Mouse (Mus musculus) MEL-GATA-1-ER (cell line): ENCODE results near the gene Nol11.

ENCODE experiments used
- DNase-seq: peaks from one replicate; pipeline ENCODE4 v3.0.0-alpha.2; 2012; ENCODE audit warnings: low read depth; ENCODE audit errors: extremely low read depth

The Nol11 gene

DNA sequence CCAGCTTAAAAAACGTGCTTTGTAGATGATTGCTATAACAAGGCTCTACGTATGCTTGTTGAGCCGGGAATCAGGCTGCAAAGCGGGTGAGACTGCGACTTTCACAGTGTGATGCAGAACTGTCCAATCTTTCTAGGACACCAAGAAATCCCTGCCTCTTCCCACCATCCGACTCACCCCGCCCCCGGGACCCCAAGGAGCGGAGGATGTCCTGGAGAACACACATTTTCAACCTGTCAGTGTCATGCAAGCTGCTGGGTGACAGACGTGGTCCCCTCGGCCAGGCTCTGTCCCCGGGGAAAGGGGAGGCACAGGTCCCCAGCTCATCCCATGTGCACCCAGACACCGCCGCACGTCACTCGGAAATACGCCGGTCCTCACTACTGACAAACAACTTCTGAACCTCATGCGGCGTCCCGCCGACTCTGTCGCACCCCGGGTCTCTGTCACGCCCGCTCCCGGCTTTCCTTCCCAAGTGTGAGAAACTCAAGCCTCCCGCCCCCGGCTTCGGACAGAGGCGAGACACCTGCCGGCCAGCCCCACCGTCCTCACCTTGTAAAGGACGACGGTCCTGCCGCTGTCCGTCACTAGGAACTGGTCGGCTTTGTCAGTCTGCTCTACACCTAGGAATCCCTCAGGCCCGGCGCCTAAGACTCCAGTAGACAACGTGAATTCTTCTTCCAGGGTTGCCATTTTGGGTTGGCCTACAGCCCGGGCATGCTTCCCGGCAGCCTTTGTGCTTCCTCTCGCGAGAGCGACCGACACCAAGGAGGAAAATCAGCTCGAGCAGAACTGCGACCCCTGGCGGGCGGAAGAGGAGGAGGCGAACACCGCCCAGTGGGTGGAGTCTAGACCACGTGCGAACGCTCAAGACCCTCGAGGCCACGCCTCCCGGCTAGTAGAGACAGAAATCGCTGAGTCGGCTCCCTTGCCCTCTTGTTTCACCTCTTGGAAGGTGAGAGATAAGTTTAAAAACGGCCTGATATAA is at the start of gene Nol11:
Gene Nol11 (minus strand): TSS at position 817 of the 988 bp plus-strand sequence.
- DNase-seq, result peak; percentile 93

DNA sequence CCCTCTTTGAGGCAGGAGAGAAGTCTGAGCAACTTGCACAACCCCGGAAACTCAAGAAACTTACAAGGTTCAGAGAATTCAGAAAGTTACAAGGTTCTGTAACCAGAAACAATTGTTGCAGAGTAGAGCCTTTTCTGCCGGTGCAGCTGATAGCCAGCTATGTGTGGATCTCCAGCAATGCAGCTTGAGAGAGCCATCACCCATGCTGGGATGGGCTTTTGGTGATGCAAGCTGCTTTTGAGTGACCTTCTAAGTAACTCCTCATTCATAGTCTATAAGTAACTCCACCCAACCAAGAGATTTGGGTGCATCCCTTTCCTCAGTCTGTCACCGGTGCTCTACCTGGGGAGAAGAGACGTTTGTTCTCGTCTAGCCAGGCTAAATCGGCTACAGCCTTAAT is 49.3 kb upstream of the Nol11 start:
- no peak for DNase-seq

DNA sequence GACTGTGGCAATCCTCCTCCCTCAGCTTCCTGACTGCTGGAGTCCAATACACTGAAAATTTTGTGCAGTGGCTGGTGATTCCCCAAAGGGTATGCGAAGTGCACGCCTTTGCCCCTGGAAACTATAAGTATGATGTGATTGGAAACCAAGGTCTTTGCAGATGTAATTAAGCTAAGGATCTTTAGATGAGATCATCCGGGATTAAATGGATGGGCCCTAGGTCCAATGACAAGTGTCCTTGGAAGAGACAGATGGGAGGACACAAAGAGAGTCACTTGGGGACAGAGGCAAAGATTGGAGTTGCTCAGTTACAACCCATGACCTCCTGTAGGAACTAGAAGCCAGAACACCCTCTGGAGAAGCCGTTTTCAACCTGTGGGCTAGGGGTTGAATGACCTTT is 48.4 kb upstream of the Nol11 start:
- no peak for DNase-seq

DNA sequence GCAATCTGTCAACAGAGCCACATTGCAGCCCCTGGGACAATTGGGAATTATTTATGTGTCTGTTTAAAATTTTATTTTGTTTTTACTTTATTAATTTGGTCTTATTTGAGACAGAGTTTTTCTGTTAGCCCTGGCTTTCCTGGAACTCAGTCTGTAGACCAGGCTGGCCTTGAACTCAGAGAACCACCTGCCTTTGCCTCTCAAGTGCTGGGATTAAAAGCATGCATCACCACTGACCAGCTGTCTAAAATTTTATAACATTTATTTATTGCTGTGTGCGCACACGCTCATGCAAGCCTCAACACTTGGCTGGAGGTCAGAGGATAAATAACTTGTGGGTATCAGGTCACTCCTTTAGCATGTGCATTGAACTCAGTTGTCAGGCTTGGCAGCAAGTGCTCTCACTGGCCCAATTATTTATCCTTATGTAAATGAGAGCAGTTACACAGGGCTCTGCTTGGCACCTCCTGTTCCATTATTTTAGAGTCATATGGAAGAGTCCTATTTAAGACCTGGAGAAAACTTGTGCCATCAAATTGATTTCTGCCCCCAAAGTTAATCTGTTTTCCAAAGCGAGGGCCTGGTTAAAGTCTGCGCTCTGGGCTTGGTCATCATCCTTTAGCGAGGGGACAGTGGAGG is 44.2 kb upstream of the Nol11 start:
- DNase-seq, result no peak

DNA sequence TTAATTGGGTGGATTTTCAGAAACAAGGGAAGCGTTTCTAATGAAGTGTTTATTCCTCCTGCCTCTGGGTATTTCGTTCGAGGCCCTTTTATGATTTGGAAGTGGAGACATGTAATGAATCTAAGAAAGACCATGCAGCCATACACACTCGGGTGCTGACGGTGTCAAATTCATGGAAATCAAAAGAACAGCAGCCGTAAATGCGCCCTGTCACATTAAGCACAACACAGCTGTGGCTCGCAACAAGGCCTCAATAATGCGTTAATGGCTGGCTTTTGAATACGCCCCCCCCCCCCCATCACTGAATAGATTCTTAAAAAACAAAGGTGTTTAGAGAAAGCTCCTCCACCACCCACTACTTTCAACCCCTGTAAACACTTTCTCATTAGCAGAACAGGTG is 40.9 kb upstream of the Nol11 start:
- DNase-seq, result no peak

DNA sequence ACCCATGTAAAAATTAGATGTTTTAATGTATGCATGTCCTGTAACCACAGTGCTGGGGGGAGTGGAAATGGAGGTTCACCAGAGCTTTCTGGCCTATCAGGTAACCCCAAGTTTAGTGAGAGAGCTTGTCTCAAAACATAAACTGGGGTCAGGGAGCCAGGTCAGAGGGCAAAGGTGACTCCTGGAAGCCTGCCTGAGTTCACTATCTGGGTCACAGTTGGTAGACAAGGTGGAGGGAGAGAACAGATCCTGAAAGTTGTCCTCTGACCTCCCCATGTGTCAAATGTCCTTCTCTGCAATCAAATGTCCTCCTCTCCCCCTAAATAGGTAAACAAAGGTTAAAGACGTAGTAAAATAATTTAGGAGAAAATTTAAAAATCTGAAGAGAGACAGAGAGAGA is 37.2 kb upstream of the Nol11 start:
- DNase-seq, result no peak

DNA sequence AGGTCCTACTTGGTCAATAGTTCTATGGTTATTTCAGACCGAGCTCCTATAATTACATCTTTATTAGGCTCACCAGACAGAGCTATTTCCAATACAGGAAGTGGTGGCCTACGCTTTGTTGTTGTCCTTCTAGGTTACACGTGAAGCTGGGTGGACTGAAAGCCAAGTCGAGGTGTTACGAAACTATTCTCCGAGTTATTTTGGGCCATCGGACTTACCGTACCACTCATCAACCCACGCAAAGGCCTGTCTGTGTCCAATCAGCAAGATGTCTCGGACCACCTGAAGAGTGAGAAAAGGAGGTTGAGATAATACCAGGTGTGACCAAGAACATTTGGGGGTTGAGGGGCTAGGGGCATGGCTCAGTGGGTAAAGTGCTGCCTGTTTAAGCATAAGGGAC is 36.8 kb upstream of the Nol11 start:
- DNase-seq, result no peak

DNA sequence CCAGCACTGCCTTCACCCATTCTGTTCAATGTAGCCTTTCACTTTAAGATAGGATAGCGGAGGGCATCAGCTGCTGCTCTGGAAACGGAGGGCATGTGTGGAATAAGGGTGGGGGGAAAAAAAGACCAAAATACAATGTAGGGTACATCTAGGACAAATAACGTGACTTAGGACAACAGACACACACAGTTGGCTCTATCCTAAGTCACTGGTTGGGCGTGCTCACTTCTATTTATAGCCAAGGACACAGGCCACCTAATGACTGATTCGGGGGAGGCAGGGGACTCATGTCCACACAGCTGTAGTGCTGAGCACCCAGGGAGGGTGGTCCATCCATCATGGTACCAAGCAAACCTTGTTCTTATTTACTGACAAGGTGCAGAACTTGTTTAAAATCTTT is 36.1 kb upstream of the Nol11 start:
- DNase-seq, result no peak

DNA sequence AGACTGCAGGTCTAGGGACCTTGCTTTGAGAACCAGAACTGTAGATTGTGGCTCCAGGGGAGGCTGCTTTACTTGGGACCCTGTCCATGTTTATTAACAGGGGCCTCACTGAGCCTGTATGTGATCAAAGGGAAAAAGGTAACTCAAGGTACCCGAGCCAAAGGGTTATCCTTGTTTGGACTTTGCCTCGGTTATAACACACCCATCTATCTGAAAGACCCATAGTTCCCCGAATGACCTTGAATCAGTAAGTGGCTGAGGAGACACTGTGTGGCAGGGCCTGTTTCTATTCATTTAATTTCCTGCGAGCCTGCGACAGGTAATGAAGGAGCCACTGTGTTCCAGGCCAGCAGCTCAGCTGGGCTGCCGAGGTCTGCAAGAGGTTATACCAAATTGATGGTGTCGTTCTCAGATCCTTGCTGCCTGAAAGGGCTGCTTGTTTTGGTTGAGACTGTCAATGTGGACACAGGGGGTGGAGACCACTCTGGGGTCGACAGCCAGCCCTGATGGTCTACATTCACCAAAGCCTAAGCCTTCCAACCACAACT is 34.6 kb upstream of the Nol11 start:
- DNase-seq, result no peak

DNA sequence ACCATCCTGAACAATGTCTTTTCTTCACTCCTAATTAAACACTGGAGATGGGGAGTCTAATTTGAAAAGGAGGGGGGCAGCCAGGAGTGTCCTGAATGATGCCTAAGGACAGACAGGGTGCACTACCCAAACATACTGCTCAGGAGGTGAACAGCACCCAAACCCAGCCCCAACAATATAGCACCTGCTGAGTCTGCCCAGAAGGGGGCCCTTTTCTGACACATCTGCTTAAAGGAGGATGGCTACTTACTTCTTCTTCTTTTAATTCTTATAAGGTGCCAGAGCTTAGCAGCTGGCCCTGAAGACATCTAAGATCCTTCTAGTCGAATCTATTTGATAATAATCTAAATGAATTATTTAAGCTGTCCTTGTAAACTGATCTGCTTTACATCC is 34.0 kb upstream of the Nol11 start:
- DNase-seq, result no peak

DNA sequence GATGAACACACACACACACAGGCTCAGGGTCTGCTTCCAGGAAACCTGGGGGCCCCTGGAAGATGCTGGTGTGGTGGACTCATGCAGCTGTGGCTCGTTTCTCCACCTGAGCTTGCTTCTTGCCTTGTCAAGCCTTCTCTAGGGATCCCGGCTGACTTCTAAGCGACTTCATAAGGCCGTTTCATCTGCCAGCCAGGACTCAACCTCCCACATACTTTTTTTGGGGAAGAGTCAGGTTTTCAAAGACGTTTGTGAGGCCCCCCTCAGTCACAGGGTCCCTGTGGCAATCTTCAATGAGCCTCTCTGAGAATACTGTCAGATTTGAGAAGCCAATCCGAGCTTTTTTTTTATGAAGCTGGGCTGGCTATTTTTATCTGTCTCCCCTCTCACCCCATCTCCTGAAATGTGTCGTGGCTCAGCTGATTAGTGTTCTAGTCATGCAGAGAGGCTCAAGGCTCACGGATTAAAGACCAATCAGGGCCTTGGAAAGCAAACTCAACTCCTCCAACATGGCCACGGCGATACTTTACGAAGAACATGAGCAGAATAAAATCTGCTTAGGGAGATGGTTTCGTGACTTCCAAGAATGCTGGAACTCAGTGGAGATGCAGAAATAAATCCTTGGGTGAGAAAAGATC is 33.5 kb upstream of the Nol11 start:
- no peak for DNase-seq

DNA sequence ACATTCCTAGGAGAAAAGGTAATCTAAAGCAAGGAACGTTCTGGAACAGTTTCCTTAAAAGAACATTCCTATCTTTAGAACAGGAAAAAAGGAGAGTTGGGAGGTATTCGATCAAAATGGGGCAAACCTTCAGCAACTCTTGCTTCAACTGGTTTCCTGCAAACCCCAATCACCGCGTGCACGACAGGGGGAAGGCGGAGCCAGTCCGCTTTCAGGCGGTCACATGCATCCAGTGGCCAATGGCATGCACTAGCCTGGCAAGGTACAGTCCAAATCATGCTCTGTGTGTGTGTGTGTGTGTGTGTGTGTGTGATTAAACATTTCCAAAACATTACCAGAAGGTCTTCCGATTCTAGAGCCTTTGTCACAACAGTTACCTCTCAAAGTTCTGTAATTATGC is 25.9 kb upstream of the Nol11 start:
- no peak for DNase-seq

DNA sequence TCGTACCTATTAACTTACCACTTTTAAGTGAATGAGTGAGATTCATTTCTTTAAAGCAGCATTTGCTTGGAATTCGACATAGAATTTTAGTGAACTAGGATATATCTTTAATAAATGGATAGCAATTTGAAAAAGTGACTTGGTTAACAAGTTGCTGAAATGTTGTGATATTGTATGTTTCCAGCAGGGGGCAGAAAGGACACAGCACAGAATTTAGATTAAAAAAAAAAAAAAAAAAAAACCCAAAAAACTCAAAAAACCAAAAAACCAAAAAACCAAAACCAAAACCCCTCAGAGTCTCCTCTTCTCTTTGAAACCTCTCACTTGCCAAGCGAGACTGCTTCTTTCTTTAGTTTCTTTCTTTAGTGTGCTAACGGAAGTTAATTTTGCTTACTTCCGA is 24.6 kb upstream of the Nol11 start:
- DNase-seq, result peak; percentile 41

DNA sequence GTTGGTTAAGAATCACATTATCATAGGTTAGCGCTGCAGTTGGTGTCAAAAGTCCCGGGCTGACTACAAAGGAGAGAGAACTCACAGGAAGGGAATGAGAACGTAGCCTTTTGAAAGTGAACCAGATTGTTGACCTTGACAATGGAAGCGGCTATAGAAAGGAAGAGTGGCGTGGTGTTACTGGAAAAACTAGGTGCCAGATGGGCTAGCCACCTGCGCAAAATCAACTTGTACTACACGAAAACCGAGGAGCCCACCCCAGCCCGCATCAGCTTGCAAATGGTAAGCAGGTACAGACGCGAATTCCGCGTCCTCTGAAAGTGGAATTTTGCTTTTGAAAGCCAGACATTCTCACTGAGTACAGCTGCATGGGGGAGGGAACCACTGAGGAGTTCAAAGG is 20.6 kb upstream of the Nol11 start:
- DNase-seq, result no peak

DNA sequence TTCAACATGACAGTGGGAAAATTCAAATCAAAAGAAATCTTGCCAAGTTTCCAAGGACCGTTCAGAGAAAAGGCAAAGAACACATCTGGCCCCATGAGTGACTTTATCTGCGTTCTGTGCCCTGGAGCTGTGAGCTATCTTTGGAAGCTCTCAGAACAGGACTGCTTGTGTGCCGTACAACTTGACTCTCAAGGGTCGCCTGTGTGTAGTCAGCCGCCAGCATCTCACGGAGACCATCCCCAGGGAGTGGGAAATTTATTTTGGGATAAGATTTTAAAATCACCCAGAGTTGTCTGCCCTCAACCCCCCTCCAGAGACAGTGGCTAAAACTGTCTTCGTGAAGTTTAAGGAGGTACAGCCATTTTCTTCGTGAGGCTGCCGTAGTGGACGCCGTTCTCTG is 12.6 kb upstream of the Nol11 start:
- DNase-seq, result no peak

DNA sequence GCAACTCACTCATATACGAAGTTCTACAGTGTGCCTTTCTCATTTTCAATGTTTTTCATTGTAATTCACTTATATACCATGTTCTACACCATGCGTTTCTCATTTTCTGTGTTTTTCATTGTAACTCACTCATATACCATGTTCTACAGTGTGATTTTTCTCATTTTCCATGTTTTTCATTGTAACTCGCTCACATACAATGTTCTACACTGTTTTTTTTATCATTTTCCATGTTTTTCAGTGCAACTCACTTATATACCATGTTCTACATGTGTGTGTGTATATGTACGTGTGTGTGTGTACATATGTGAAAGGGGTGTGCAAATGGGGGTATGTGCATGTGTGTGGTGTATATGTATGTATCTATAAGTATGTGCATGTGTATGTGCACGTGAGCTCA is 10.1 kb upstream of the Nol11 start:
- no peak for DNase-seq

DNA sequence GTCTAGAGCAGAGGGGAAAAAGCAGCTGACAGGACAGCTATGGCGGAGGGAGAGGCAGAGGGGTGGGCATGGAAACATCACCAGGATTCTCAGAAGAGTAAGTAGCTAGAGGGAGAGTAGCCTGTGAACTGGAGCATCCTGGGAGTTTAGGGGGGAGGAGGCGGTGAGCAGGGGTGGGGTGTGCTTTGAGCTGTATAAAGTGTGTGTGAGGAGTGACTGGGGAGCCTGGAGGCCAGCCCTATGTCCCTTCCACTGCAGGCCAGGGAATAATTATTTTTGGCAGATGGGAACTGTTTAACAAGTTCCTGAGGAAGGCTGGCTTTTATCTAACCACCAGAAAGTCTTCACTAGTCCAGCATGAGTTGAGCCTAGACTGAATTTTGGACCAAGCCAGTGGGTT is 6.2 kb upstream of the Nol11 start:
- DNase-seq, result no peak

DNA sequence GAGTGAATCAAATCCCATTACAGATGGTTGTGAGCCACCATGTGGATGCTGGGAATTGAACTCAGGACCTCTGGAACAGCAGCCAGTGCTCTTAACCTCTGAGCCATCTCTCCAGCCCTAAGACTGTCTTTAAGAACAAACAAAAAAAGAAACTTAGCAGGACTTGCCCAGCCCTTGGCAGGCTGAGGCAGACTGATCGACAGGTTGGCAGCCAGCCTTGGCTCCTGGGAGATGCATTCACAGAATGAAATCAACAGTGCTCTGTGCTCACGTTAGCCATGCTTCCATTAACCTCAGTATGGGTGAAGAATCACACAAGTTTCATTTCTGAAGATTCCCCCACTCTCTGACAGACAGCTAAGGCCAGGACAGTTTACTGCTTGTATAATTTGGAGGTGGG is 1.2 kb upstream of the Nol11 start:
- no peak for DNase-seq

DNA sequence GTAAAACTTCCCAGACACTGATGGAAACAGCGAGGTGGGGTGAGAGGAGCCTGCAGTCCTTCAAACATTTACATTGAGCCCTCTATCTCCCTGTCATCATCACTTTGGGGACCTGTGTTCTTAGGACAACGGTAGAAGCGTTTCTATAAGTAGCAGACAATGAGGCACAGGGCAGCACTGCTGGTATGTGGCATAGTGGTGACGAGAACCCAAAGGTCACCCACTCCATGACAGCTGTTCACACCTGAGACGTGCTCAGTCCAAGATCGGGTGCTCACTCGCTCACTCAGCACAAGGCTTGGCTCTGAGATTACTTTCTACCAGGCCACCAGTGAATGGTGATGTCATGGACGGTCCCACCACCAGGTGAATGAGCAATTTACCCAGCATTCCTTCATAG is 5.4 kb downstream of the Nol11 start:
- no peak for DNase-seq

DNA sequence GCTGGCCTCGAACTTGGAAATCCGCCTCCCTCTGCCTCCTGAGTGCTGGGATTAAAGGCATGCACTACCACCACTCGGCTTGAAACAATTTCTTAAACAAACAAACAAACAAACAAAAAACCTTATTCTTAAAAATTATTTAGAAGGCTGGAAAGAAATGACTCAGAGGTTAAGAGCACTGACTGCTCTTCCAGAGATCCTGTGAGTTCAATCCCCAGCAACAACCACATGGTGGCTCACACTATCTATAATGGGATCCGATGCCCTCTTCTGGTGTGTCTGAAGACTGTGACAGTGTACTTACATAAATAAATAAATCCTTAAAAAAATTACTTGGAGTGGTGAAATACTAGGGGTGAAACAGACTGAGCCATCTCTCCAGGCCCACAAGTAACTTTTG is 28.0 kb downstream of the Nol11 start:
- no peak for DNase-seq

DNA sequence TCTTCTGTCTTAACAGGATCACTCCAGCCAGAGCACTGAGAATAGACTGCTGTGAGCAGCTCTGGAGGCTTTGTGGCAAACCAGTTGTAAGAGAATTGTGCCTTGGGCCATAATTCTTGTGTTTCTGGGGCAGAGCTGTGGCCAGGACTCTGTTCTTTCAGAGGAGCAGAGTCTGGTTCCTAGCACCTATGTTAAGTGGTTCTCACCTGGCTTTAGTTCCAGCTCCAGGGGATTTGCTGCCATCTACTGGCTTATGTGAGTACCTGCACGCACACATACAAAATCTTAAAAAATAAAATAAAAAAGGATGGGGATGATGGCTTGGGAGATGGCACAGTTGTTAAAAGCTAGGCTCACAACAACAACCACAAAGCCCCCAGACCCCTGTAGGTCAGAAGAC is 30.1 kb downstream of the Nol11 start:
- DNase-seq, result peak; percentile 28

DNA sequence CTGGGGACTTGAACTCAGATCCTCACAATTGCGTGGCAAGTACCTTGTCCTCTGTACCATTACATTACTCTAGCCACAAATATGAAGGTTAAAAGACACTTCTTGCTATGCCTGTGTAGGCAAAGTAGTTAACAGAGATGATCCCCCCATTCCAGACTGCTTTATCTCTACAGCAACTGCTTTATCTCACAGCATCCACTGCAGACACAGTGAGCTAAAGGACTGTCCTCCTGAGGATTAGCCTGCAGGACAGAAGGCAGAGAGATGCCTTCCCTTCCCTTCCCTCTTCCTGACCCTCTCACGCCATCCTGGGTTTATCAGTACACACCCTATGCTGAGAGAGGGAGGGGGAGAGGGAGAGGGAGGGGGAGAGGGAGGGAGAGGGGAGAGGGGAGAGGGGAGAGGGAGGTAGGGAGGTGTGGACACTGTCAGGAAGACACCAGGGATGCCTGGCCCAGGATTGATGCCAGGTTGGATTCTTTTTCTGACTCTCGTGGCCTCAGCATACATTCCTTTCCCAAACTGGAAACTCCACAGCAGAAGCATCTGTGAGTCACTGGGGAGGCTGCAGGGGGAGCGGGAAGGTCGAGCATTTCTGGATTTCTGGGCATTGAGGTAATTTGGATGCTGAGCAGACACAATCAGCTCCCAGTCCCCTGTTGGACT is 32.1 kb downstream of the Nol11 start:
- no peak for DNase-seq
